Mouse (Mus musculus): Measurements from ENCODE around the gene Ccr2. TPM values are rescaled to one million over a fixed set of nuclear protein-coding genes. Genes with fewer than 3 reads are reported as not detected.
"Not testable (repeated sequence)": the region's sequence is repeated elsewhere in the genome, so short reads cannot be mapped to it uniquely, and the experiment has no call there.

Ccr2 gene
- polyA plus RNA-seq (2015; fragmentation: Nextera tagmentation; extraction: Ambion mirVana) = 4.9 and 5.0 TPM in 2 replicates

- Histone ChIP-seq H3K36me3 (no peaks in the 10 kb centered on the region), H3K9ac (no peak within 1 kb of the TSS), H3K4me1 (replicated peaks) (no peaks in the 10 kb centered on the region), H3K9me3 (no peaks in the 10 kb centered on the region), H3K27me3 (replicated peaks) (no peaks in the 10 kb centered on the region), H3K4me3 (replicated peaks) (no peak within 1 kb of the TSS), H3K4me2 (replicated peaks) (no peak within 1 kb of the TSS), H3K27ac (no peak within 1 kb of the TSS)
- no peak for ATAC-seq
- 85% methylated on average over 4 of the region's 4 CpGs for WGBS
Measured at GRCm38 (mm10) chr9:124101723-124102122, at the start of gene Ccr2. Ccr2 (plus strand) TSS chr9:124101950.

- Histone ChIP-seq H3K36me3 (no peaks in the 10 kb centered on the region), H3K9me3 (no peaks in the 10 kb centered on the region), H3K9ac (no peak overlapping the region), H3K4me3 (replicated peaks) (no peak overlapping the region), H3K4me2 (replicated peaks) (no peak overlapping the region), H3K27ac (no peak overlapping the region), H3K27me3 (replicated peaks) (no peaks in the 10 kb centered on the region), H3K4me1 (replicated peaks) (no peaks in the 10 kb centered on the region)
- ATAC-seq = no peak
- WGBS = 50% methylated on average over 2 of the region's 2 CpGs
Measured at GRCm38 (mm10) chr9:124053532-124053931, 48.2 kb upstream of the Ccr2 start.

- no peaks in the 10 kb centered on the region for H3K4me1 ChIP-seq (replicated peaks)
- H3K27ac ChIP-seq = no peak overlapping the region
Measured at GRCm38 (mm10) chr9:124056158-124056709, 45.5 kb upstream of the Ccr2 start.

GRCm38 (mm10) chr9:124059660-124060352, 41.9 kb upstream of the Ccr2 start:
- Histone ChIP-seq H3K4me1 (replicated peaks) (no peaks in the 10 kb centered on the region), H3K27me3 (replicated peaks) (no peaks in the 10 kb centered on the region), H3K9me3 (no peaks in the 10 kb centered on the region), H3K27ac (no peak overlapping the region), H3K4me2 (replicated peaks) (no peak overlapping the region), H3K36me3 (no peaks in the 10 kb centered on the region), H3K4me3 (replicated peaks) (no peak overlapping the region), H3K9ac (no peak overlapping the region)
- no peak for ATAC-seq
- WGBS = 67% methylated on average over 2 of the region's 2 CpGs

More at GRCm38 (mm10) chr9:124056158-124056709, 45.5 kb upstream of the Ccr2 start:
- 49% methylated on average over 3 of the region's 3 CpGs for WGBS
- Histone ChIP-seq H3K4me3 (replicated peaks) (no peak overlapping the region), H3K36me3 (no peaks in the 10 kb centered on the region), H3K27me3 (replicated peaks) (no peaks in the 10 kb centered on the region), H3K4me2 (replicated peaks) (no peak overlapping the region), H3K9me3 (no peaks in the 10 kb centered on the region), H3K9ac (no peak overlapping the region)
- ATAC-seq = no peak

GRCm38 (mm10) chr9:124061474-124062432, 40.0 kb upstream of the Ccr2 start:
- 57% methylated on average over 3 of the region's 3 CpGs for WGBS
- not testable (repeated sequence) for H3K27me3 ChIP-seq (replicated peaks); H3K4me3 ChIP-seq (replicated peaks); H3K27ac ChIP-seq; H3K4me2 ChIP-seq (replicated peaks); H3K36me3 ChIP-seq; H3K9ac ChIP-seq; H3K4me1 ChIP-seq (replicated peaks); ATAC-seq; H3K9me3 ChIP-seq

- no peak overlapping the region for H3K4me2 ChIP-seq (replicated peaks)
- H3K27me3 ChIP-seq (replicated peaks) = no peaks in the 10 kb centered on the region
- H3K27ac ChIP-seq = no peak overlapping the region
- H3K4me3 ChIP-seq (replicated peaks) = no peak overlapping the region
- no peaks in the 10 kb centered on the region for H3K9me3 ChIP-seq
- no peak overlapping the region for H3K9ac ChIP-seq
- H3K4me1 ChIP-seq (replicated peaks) = no peaks in the 10 kb centered on the region
- ATAC-seq = no peak
- H3K36me3 ChIP-seq = no peaks in the 10 kb centered on the region
Measured at GRCm38 (mm10) chr9:124066572-124067103, 35.1 kb upstream of the Ccr2 start.

- Histone ChIP-seq H3K4me2 (replicated peaks) (no peak overlapping the region), H3K36me3 (no peaks in the 10 kb centered on the region), H3K9me3 (no peaks in the 10 kb centered on the region), H3K9ac (no peak overlapping the region), H3K4me3 (replicated peaks) (no peak overlapping the region), H3K27ac (no peak overlapping the region), H3K4me1 (replicated peaks) (no peaks in the 10 kb centered on the region), H3K27me3 (replicated peaks) (no peaks in the 10 kb centered on the region)
- ATAC-seq = no peak
- WGBS = 58% methylated on average over 2 of the region's 2 CpGs
Measured at GRCm38 (mm10) chr9:124068098-124069058, 33.4 kb upstream of the Ccr2 start.

GRCm38 (mm10) chr9:124071506-124071905, 30.2 kb upstream of the Ccr2 start:
- H3K9me3 ChIP-seq = no peaks in the 10 kb centered on the region
- ATAC-seq = no peak
- no peaks in the 10 kb centered on the region for H3K27me3 ChIP-seq (replicated peaks)
- no peaks in the 10 kb centered on the region for H3K4me1 ChIP-seq (replicated peaks)
- H3K9ac ChIP-seq = no peak overlapping the region
- H3K4me3 ChIP-seq (replicated peaks) = no peak overlapping the region
- H3K36me3 ChIP-seq = no peaks in the 10 kb centered on the region
- no peak overlapping the region for H3K27ac ChIP-seq
- no peak overlapping the region for H3K4me2 ChIP-seq (replicated peaks)
- 81% methylated on average over 1 of the region's 1 CpGs for WGBS

GRCm38 (mm10) chr9:124079803-124080202, 21.9 kb upstream of the Ccr2 start:
- no peak overlapping the region for H3K27ac ChIP-seq
- H3K4me2 ChIP-seq (replicated peaks) = no peak overlapping the region
- no peak for ATAC-seq
- H3K27me3 ChIP-seq (replicated peaks) = no peaks in the 10 kb centered on the region
- no peaks in the 10 kb centered on the region for H3K4me1 ChIP-seq (replicated peaks)
- 56% methylated on average over 4 of the region's 4 CpGs for WGBS
- H3K36me3 ChIP-seq = no peaks in the 10 kb centered on the region
- no peak overlapping the region for H3K9ac ChIP-seq
- no peaks in the 10 kb centered on the region for H3K9me3 ChIP-seq
- no peak overlapping the region for H3K4me3 ChIP-seq (replicated peaks)

- WGBS = 91% methylated on average over 13 of the region's 13 CpGs
- not testable (repeated sequence) for H3K4me3 ChIP-seq (replicated peaks); H3K27me3 ChIP-seq (replicated peaks); H3K27ac ChIP-seq; H3K4me1 ChIP-seq (replicated peaks); H3K9me3 ChIP-seq; H3K9ac ChIP-seq; H3K36me3 ChIP-seq; ATAC-seq; H3K4me2 ChIP-seq (replicated peaks)
Measured at GRCm38 (mm10) chr9:124080471-124080870, 21.3 kb upstream of the Ccr2 start.

GRCm38 (mm10) chr9:124090441-124090840, 11.3 kb upstream of the Ccr2 start:
- no peak overlapping the region for H3K4me2 ChIP-seq (replicated peaks)
- ATAC-seq = no peak
- no peak overlapping the region for H3K9ac ChIP-seq
- no peaks in the 10 kb centered on the region for H3K36me3 ChIP-seq
- H3K27ac ChIP-seq = no peak overlapping the region
- no peaks in the 10 kb centered on the region for H3K9me3 ChIP-seq
- no peak overlapping the region for H3K4me3 ChIP-seq (replicated peaks)
- H3K27me3 ChIP-seq (replicated peaks) = no peaks in the 10 kb centered on the region
- WGBS = 90% methylated on average over 1 of the region's 1 CpGs
- no peaks in the 10 kb centered on the region for H3K4me1 ChIP-seq (replicated peaks)

Data from intestine, embryonic 15.5 days (tissue).